Mouse (Mus musculus): ENCODE measurements around the gene Krt87. TPM values are rescaled to one million over a fixed set of nuclear protein-coding genes. Genes with fewer than 3 reads are reported as not detected.

The Krt87 gene
- polyA plus RNA-seq, 1 experiment from 2014 or later = not detected

GRCm38 (mm10) chr15:101387176-101387575 lies 51.4 kb downstream of the Krt87 start:
- no peak overlapping the region for H3K4me3 ChIP-seq (ENCODE audit: low read depth, low read length)
- H3K9ac ChIP-seq (ENCODE audit: low read length) = no peak overlapping the region
- H3K27me3 ChIP-seq (replicated peaks; ENCODE audit: control insufficient read depth, insufficient read depth, low read length) = no peaks in the 10 kb centered on the region
- no peak overlapping the region for H3K4me2 ChIP-seq (ENCODE audit: low read length)
- no peak for ATAC-seq
- no peaks in the 10 kb centered on the region for H3K9me3 ChIP-seq (replicated peaks; ENCODE audit: control insufficient read depth, low read length)
- H3K36me3 ChIP-seq (ENCODE audit: control insufficient read depth, insufficient read depth, low read length) = no peaks in the 10 kb centered on the region
- DNase-seq (ENCODE audit: low spot score) = no peak
- no peaks in the 10 kb centered on the region for H3K4me1 ChIP-seq (ENCODE audit: control insufficient read depth, insufficient read depth, low read length)
- H3K27ac ChIP-seq (ENCODE audit: low read depth, low read length) = no peak overlapping the region
- 61% methylated on average over 3 of the region's 3 CpGs for WGBS

- Histone ChIP-seq H3K9ac (ENCODE audit: low read length) (no peak overlapping the region), H3K4me3 (ENCODE audit: low read depth, low read length) (no peak overlapping the region), H3K27me3 (replicated peaks; ENCODE audit: control insufficient read depth, insufficient read depth, low read length) (no peaks in the 10 kb centered on the region), H3K4me1 (ENCODE audit: control insufficient read depth, insufficient read depth, low read length) (no peaks in the 10 kb centered on the region), H3K36me3 (ENCODE audit: control insufficient read depth, insufficient read depth, low read length) (no peaks in the 10 kb centered on the region), H3K27ac (ENCODE audit: low read depth, low read length) (no peak overlapping the region), H3K9me3 (replicated peaks; ENCODE audit: control insufficient read depth, low read length) (no peaks in the 10 kb centered on the region), H3K4me2 (ENCODE audit: low read length) (no peak overlapping the region)
- WGBS = 84% methylated on average over 6 of the region's 6 CpGs
- ATAC-seq (no peak), DNase-seq (ENCODE audit: low spot score) (no peak)
Observed at GRCm38 (mm10) chr15:101385064-101385463, 53.5 kb downstream of the Krt87 start.

GRCm38 (mm10) chr15:101384610-101385009 lies 54.0 kb downstream of the Krt87 start:
- no peak overlapping the region for H3K9ac ChIP-seq (ENCODE audit: low read length)
- H3K36me3 ChIP-seq (ENCODE audit: control insufficient read depth, insufficient read depth, low read length) = no peaks in the 10 kb centered on the region
- no peak overlapping the region for H3K4me3 ChIP-seq (ENCODE audit: low read depth, low read length)
- H3K4me1 ChIP-seq (ENCODE audit: control insufficient read depth, insufficient read depth, low read length) = no peaks in the 10 kb centered on the region
- ATAC-seq (no peak), DNase-seq (ENCODE audit: low spot score) (no peak)
- 80% methylated on average over 7 of the region's 7 CpGs for WGBS
- no peaks in the 10 kb centered on the region for H3K9me3 ChIP-seq (replicated peaks; ENCODE audit: control insufficient read depth, low read length)
- no peaks in the 10 kb centered on the region for H3K27me3 ChIP-seq (replicated peaks; ENCODE audit: control insufficient read depth, insufficient read depth, low read length)
- H3K27ac ChIP-seq (ENCODE audit: low read depth, low read length) = no peak overlapping the region
- H3K4me2 ChIP-seq (ENCODE audit: low read length) = no peak overlapping the region

GRCm38 (mm10) chr15:101382811-101383210 lies 55.8 kb downstream of the Krt87 start:
- Histone ChIP-seq H3K9me3 (replicated peaks; ENCODE audit: control insufficient read depth, low read length) (no peaks in the 10 kb centered on the region), H3K9ac (ENCODE audit: low read length) (no peak overlapping the region), H3K4me3 (ENCODE audit: low read depth, low read length) (no peak overlapping the region), H3K36me3 (ENCODE audit: control insufficient read depth, insufficient read depth, low read length) (no peaks in the 10 kb centered on the region), H3K27me3 (replicated peaks; ENCODE audit: control insufficient read depth, insufficient read depth, low read length) (no peaks in the 10 kb centered on the region), H3K4me1 (ENCODE audit: control insufficient read depth, insufficient read depth, low read length) (no peaks in the 10 kb centered on the region), H3K4me2 (ENCODE audit: low read length) (no peak overlapping the region), H3K27ac (ENCODE audit: low read depth, low read length) (no peak overlapping the region)
- DNase-seq (ENCODE audit: low spot score) = no peak
- WGBS = 85% methylated on average over 11 of the region's 11 CpGs
- ATAC-seq = no peak

- H3K27ac ChIP-seq (ENCODE audit: low read depth, low read length) = no peak overlapping the region
- 59% methylated on average over 9 of the region's 9 CpGs for WGBS
Observed at GRCm38 (mm10) chr15:101381758-101382157, 56.8 kb downstream of the Krt87 start.

More at GRCm38 (mm10) chr15:101381758-101382157, 56.8 kb downstream of the Krt87 start:
- no peak for DNase-seq (ENCODE audit: low spot score)
- Histone ChIP-seq H3K9ac (ENCODE audit: low read length) (no peak overlapping the region), H3K4me1 (ENCODE audit: control insufficient read depth, insufficient read depth, low read length) (no peaks in the 10 kb centered on the region), H3K4me3 (ENCODE audit: low read depth, low read length) (no peak overlapping the region), H3K4me2 (ENCODE audit: low read length) (no peak overlapping the region), H3K36me3 (ENCODE audit: control insufficient read depth, insufficient read depth, low read length) (no peaks in the 10 kb centered on the region), H3K9me3 (replicated peaks; ENCODE audit: control insufficient read depth, low read length) (no peaks in the 10 kb centered on the region), H3K27me3 (replicated peaks; ENCODE audit: control insufficient read depth, insufficient read depth, low read length) (no peaks in the 10 kb centered on the region)
- ATAC-seq = no peak

Other genes with a start within 250 kb of the Krt87 start
- 0.93 and 1.0 TPM in 2 replicates for gene Grasp, start 214.6 kb downstream of the Krt87 start, polyA plus RNA-seq (2014; fragmentation: Nextera tagmentation; extraction: Ambion mirVana)
- gene Nr4a1, start 184.5 kb downstream of the Krt87 start, polyA plus RNA-seq (2014; fragmentation: Nextera tagmentation; extraction: Ambion mirVana) = 2.1 and 2.9 TPM in 2 replicates
- 82.3 and 83.1 TPM in 2 replicates for gene Atg101, start 154.5 kb downstream of the Krt87 start, polyA plus RNA-seq (2014; fragmentation: Nextera tagmentation; extraction: Ambion mirVana)
- 0.25 TPM in 2 replicates for gene 6030408B16Rik, start 145.6 kb downstream of the Krt87 start, polyA plus RNA-seq (2014; fragmentation: Nextera tagmentation; extraction: Ambion mirVana)
- not detected in 2 replicates for gene Krt80, start 68.6 kb downstream of the Krt87 start, polyA plus RNA-seq (2014; fragmentation: Nextera tagmentation; extraction: Ambion mirVana)
- gene Krt7, start 27.8 kb downstream of the Krt87 start, polyA plus RNA-seq (2014; fragmentation: Nextera tagmentation; extraction: Ambion mirVana) = 0.66 and 0.75 TPM in 2 replicates
- not detected in 2 replicates for gene Krt88, start 8.9 kb upstream of the Krt87 start, polyA plus RNA-seq (2014; fragmentation: Nextera tagmentation; extraction: Ambion mirVana)
- gene Krt81, start 24.9 kb upstream of the Krt87 start, polyA plus RNA-seq (2014; fragmentation: Nextera tagmentation; extraction: Ambion mirVana) = not detected in 2 replicates
- not detected in 2 replicates for gene Krt86, start 34.7 kb upstream of the Krt87 start, polyA plus RNA-seq (2014; fragmentation: Nextera tagmentation; extraction: Ambion mirVana)
- not detected in 2 replicates for gene Krt83, start 52.7 kb upstream of the Krt87 start, polyA plus RNA-seq (2014; fragmentation: Nextera tagmentation; extraction: Ambion mirVana)
- gene Gm49425, start 78.5 kb upstream of the Krt87 start, polyA plus RNA-seq (2014; fragmentation: Nextera tagmentation; extraction: Ambion mirVana) = not detected in 2 replicates
- not detected in 2 replicates for gene Krt84, start 94.0 kb upstream of the Krt87 start, polyA plus RNA-seq (2014; fragmentation: Nextera tagmentation; extraction: Ambion mirVana)
- not detected in 2 replicates for gene Krt82, start 111.9 kb upstream of the Krt87 start, polyA plus RNA-seq (2014; fragmentation: Nextera tagmentation; extraction: Ambion mirVana)
- 0.09 and 0.10 TPM in 2 replicates for gene Krt90, start 124.1 kb upstream of the Krt87 start, polyA plus RNA-seq (2014; fragmentation: Nextera tagmentation; extraction: Ambion mirVana)
- 0.06 TPM in 1 of 2 replicates, not detected in the other for gene Krt75, start 135.1 kb upstream of the Krt87 start, polyA plus RNA-seq (2014; fragmentation: Nextera tagmentation; extraction: Ambion mirVana)
- gene Gm5414, start 189.4 kb upstream of the Krt87 start, polyA plus RNA-seq (2014; fragmentation: Nextera tagmentation; extraction: Ambion mirVana) = not detected in 2 replicates
- gene Gm5478, start 208.6 kb upstream of the Krt87 start, polyA plus RNA-seq (2014; fragmentation: Nextera tagmentation; extraction: Ambion mirVana) = not detected in 2 replicates
- gene Krt6b, start 241.5 kb upstream of the Krt87 start, polyA plus RNA-seq (2014; fragmentation: Nextera tagmentation; extraction: Ambion mirVana) = not detected in 2 replicates

Measured in forebrain, embryonic 14.5 days (tissue).